Mouse (Mus musculus): Measurements from ENCODE around the gene Kidins220.
A peak's percentile ranks its signal among the peaks of the same experiment; 100 is the strongest.

Gene Kidins220

DNA sequence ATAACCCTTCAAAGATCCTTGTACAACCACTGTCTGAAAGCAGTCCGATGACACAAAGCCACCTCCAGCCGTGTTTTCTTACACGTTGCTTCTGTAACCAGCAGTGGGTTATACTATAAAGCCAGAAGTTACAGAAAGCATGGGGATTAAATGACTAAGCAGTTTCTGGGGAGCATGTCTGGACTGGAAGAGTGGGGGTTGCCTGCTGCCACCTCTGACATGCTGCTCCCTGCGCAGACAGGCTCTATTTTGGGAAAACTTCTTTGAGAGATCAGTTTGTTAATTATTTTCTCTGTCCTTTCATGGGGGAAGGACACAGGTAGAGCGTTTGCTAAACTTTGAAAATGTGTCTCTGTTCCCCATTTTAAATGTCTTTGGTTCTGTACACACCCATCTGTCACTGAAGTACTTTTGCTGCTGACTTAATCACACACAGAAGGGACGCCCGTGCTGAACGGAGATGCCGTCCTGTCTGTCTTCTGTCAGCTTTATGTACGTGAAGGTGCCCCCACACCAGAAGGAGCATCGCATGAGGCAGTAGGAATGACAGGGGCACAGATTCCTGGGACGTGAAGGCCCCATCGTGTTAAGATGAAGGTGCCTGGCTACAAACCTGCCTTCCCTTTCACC lies 11.2 kb upstream of the Kidins220 start:
- no peak for DNase-seq

DNA sequence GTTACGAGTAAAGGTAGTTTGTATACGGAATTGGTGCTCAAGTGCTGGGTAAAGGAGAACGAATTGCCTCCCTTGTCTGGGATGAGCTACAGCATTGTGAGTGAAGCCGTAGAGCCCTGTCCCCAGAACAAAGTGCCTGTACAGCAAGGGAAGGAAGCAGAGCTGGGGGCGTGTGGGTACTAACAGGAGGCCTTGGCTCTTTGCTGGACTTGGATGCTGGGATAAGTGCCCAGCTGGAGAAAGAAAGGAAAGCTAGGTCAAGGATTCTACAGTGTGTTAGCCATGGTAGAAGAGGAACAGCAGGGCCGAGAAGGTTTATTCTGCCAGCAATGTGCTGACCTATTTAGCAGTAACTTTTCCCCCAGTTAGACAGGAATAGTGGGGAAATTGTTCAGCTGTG lies 9.3 kb upstream of the Kidins220 start:
- DNase-seq = no peak

DNA sequence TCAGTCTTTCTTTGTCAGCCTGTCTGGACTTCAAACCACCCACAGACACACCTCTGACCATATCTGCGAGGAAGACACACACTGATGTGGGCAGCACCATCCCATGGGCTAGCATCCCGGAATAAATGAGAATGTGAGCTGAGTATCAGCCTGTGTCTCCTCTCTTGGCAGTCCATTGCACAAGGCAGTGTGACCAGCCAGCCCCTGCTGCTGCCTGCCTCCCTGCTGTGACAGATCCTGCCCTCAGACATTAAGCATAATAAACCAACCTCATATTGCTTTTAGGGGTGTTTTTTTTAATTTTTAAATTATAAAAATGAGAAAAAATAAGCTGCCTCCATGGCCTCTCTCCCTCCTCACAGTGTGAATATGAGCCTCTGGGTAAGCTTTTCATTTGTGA lies 8.7 kb upstream of the Kidins220 start:
- DNase-seq = no peak

DNA sequence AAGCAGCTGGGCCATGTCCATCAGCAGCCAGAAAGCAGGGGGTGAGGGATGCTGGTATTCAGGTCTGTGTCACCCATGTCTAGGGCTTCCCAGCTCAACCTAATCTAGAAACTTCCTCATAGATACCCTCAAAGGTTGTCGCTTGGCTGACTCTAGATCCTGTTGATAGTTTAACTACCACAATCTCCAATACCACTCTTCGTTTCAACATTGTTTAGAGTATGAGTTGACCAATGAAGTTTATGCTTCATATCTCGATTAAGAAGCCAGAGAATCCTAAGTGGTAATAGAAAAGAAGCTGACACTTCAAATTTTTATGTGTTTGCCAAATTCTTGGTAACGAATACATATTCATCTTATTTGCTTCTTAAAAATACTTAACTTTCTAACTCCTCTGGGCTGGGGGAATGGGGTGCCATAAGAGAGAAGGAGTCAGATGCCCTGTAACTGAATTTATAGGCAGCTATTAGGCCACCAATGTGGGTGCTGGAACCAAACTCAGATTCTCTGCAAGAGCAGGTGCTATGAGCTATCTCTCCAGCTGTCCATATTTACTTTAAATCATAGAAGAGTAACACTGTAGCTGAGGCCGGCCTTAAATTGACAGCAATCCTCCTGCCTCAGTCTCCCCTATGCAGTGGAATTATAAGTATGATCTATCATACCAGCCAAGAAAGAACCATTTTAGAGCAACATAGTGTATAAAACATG lies 3.1 kb upstream of the Kidins220 start:
- no peak for DNase-seq

DNA sequence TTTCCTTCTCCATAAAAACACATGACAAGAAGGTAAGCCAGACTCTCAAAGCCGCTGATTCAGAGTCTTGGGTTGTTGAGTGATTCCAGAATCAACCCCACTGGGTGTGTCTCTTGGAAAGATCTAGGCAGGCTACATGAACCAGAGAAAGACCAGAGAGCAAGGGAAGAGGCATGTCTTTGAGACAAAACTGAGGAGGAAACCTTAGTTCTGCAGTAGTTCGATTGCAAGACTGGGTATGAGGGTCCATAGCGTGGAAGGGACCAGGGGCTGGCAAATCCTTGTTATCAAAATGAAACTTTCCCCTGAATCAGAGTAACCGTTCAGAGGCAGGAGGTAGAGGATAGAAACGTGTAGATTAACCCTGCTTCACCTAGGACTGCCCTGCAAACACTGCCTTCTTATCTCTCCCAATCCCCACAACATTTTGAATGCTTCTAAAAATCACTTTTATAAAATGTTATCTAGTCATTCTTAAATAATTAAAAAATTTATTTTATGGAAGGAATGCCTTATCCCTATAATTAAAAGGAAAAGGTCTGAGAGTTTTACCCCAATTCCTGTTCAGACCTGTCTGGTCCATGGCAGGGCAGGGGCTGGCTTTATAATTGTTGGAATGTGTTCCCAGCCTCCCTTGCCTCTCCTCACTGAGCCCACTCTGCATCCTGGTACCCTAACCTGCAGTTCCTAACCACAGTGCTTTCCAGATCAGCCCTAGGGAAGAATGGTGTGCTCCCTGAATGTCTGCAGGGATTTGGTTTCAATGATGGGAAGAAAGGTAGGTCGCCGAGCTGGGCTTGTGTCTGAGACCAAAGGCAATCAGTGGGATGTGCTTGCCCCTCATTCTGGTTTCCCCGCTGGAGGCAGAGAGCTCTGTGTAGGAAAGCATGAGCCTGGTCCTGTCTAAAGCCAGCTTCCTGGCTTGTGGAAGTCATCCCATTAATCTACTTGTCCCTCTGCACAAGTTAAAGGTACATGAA lies 2.1 kb upstream of the Kidins220 start:
- DNase-seq = no peak

DNA sequence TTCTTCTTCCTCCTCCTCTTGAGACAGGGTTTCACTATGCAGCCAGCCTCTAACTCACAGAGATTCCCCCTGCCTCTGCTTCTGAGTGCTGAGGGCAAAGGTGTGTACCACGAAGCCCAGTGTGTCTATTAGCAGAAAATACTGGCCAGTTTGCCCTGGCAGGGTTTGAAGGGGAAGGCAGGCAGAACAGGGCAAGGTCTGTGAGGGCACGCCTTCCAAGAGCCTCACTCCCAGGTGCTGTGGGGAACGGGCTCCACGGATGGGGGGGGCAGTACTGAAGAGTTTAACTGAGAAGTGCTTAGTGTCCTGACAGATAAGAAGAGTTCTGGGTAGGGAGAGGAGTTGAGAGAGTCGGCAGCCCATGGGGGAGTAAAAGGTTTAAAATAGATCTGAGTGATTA lies 1.1 kb upstream of the Kidins220 start:
- DNase-seq = no peak

DNA sequence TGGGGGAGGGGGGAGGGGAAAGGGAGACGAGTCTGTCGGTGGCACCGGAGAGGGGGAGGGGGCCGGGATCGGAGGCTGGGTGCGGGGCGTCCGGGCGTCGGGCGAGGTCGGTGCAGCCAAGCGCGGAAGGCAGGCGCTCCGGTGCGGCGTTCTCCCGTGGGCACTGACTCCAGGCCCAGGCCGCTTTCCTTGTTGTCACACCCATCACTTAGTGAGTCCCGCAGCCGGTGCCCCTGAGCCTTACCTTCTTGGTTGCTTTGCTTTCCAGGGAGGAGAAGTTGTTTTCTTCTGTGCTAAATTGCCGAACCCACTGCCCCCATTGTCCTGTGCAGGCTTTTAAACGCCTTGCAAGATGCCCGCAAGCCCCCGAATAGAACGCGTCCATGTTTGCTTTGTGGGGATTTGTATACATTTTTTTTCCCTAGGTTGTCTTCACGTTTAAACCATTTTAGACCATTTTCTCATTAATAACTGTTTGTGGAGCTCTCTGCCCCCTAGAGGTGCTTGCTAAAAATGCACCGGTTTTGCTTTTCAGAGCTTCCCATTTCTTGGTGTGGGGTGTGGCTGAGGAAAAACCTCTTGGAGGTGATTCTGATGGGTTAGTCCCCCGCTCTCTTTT lies 499 bp downstream of the Kidins220 start:
- peak; percentile 53 for DNase-seq

DNA sequence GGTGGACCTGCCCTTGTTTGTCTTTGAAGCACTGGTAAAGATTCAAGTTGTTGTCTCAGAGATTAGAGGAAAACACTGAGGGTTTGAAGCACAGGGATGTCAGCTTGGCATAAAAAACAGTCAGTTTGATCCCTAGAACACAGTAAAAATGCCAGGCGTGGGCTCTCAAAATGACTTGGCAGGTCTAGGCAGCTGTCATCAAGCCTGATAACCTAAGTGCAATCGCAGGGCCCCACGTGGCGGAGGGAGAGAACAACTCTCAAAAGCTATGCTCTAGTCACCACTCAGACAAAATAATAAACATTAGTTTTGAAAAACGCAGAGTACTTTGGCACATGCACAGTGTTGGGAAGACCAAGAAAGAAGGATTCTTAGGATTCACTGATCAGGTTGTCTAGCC lies 10.5 kb downstream of the Kidins220 start:
- no peak for DNase-seq

DNA sequence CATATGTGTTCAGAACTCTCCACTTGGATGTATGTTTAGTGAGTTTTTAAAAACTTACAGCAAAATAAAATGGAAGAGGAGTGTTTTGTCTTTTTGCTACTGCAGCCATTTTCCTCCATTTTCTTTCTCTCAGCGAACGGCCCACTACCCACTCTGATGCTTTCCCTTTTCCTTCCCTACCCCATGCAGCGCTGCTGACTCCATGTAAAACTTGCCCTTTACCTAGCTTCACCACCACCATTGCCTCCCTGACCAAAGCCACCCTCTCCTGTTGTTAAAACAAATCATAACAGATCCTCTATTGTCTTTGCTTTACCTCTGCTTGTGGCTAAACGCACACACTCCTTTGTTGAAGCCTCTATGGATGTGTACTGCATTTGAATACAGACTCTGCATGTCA lies 20.6 kb downstream of the Kidins220 start:
- no peak for DNase-seq

DNA sequence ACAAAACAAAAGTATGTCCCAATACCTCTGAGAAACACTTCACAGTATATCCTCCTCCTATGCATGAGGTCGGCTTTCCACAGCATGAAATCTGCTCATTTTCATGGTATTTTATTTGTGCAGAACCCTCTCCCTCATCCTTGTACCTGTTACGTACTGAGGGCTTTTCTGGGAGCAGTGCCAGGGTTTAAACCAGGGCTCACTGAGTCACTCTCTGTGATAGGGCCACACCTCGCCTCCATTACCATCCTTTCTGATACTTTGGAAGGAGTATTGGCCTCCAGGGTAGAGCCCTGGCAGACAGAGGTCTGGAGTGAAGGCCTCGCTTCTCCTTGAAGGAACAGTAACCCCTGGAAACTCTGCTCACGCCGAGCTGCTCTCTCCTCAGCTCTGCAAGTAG lies 30.6 kb downstream of the Kidins220 start:
- DNase-seq = no peak

DNA sequence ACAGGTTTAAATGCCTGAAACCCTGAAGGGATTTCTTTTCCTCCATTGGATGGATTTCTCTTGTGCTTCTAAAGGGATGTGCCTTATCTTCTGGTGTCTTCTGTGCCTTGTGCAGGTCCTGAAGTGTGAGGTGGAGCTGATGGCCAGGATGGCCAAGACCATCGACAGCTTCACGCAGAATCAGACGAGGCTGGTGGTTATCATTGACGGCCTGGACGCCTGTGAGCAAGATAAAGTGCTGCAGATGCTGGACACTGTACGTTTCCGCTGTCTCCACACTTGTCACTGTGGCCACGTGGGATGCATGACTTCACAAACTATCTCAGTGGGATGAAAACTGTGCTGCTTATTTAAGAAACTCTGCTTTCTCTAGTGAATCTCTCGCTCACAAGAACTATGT lies 35.2 kb downstream of the Kidins220 start:
- DNase-seq = no peak

DNA sequence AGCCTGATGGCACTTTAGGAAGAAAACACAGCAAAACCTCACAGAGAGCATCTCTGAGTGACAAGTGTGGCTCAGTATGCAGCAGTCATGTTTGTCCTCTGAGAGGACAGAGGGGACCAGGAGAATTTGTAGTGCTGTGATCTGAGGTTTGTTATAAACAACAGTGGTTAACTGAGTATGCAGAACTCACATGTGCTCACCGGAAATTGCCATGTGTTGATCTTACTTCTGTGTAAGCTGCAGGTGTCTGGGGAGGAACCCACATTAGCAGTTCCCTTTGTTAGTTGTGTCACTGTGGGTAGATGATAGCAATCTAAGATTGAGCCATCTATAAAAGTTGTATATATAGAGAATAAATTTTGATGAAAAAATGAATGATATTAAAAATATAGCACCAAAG lies 35.7 kb downstream of the Kidins220 start:
- DNase-seq = no peak

DNA sequence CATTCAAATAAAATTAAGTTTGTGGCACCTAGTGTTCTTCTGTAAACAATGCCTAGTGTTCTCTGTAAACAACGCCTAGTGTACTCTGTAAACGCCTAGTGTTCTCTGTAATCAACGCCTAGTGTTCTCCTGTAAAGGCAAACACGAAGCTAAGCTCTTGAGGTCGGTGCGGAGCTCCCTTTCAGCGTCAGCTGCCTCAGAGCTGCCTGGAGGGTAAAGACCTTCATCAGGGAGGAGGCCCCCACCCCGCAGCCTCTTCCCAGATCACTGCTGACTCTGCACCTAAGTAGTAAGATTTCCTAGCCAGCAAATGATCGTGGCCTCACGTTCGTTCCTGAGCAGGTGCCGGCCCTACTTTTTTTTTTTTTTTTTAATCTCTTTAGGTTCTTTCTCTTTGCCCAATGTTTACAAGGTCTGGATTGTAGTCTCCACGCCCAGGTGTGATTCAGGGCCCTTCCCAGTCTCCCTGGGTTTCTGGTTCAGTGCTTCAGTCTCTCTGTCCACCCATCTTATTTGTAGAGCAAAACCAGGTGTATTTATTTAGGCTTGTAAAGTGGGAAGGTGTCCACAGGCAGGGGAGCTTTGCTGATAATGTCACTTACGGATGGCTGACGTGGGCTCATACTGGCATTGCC lies 37.1 kb downstream of the Kidins220 start:
- no peak for DNase-seq

DNA sequence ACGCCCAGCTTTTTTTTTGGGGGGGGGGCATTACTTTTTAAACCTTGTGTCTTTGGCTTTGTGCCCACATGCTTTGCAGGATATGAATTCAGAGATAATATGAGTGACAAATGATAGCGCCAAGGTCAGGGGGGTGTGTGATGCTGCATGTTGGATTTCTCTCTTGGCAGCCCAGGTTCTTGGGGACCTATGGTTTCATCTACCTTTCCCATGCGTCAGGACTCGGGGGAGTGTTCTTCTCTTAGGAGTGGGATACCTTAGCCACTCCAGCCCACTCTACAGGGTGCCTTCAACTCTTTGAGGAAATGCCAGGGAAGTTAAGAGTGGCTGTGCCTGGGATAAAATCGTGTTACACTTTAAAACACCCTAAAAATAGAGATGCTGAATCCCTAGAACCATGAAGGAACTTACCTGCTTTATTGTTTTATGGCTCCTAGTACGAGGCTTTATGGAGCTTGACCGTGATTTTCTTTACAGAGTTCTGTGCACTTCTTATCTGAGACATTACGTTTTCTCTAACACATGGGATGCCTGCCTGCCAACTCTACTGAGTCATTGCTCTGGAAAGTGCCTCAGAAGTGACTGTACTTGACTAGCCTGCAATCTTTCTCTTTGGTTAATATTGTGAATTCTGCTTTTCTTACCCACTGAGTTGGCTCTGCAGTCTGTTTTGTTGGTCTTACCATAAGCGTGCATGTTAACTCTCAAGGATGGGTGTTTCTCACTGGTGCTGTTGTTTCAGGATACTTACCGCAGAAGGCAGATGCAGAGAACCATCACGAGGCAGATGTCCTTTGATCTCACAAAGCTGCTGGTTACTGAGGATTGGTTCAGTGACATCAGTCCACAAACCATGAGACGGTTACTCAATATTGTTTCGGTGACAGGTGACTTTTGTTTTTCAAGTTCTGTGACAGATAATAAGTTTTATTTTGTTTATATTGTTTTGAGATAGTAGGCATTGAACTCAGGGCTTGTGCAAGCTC lies 38.1 kb downstream of the Kidins220 start:
- DNase-seq = no peak

DNA sequence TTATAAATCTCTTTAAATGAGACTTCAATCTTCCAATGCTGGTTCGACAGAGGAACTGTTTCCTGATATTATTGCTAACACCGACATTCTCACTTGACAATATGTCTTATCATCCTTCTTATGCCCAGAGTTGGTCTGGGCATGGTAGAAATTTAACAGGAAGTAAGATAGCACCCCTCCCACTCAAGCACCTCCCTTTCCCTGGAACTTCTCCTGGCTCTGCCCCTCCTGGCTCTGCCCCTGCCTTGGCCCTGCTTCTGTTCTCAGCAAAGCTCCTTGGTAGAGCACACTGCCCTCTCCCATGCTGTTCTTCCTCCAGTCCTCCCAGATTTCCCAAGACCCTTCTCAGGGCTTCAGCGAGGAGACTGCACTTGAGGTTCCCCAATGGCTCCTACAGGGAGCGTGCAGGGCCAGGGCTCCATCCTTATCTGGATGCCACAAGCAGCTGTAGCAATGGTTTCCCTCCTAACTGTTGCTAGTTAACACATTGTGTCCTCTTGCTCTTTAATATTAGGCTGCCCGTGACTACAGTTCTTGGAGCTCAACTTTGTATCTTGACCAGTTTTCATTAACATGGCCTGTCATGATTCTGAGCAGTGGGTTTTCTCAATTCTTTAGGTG lies 39.7 kb downstream of the Kidins220 start:
- no peak for DNase-seq

DNA sequence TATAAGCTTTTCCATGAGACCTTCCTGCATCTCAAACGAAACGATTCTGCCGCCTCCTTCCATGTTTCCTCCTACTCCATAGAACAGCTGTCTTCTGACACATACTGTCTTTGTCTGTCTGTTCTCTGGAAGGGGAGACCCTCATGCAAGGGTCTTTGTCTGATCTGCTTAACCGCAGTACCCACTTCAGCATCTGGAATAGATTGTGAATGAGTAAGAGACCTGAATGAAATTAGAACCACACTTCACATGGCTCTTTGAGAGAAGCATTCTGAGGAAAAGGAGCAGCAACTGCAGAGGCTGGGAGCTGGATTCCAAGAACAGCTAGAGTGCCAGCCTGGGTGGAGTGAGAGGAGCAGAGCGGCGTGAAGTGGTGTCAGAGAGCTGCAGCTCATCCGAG lies 40.2 kb downstream of the Kidins220 start:
- no peak for DNase-seq

DNA sequence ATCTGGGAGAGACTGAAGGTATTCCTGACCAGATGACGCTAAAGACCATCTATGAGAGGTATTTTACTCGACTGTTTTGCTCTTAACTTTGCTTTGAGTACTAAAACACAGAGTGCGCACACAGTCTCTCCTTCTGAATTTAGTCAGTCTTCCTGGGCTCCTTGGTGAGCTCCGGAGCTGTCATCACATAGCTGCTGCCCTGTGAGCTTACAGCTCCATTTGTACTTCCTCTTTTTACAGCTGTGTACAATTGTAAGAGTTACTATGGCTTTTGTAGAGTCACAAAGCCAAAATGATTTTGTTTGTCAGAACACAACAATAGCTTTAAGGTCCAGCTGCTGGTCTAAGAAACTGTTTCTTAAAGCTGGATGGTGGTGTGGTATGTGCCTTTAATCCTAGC lies 42.3 kb downstream of the Kidins220 start:
- no peak for DNase-seq

DNA sequence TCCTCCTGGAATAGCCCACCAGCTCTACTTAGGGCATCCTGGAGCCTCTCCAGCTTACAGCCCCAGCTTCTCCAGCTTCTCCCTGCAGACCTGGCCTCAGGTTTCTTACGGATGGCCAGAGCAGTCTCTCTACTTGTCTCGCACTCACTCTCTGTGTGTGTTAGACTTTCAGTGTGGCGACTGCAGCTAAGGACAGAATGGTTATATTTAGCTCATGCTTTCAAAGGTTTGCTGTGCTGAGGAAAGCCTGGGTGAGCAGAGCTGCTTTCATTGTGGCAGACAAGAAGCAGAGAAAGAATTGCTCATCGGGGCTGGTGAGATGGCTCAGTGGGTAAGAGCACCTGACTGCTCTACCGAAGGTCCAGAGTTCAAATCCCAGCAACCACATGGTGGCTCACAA lies 46.3 kb downstream of the Kidins220 start:
- DNase-seq = no peak

DNA sequence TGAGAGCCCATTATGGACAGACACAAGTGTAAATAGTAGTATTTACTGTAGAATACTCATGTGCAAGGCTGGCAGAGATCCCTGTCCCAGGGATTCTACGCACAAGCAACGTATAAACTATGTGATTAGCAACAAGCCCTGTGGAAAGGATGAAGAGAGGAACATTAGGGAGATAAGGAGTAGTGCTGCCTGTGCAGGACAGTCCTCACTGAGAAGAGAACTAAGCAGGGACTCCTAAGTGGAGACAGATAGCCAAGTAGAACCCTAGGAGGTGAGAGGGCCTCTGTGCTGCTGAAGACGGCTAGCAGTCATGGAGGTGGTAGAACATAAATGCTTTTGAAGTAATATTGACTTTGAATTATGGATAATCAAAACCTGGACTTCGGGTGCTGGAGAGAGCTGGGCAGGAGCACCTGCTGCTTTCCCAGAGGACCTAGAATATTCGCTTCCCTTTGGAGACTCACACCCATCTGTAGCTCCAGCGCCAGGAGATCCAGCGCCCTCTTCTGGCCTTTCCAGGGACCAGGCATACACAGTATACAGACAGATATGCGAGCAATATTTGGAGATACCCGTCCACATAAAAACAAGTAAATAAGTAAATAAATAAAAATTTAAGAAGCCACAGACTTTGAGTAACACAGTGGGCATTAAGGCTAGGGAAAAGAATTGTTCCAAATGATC lies 50.3 kb downstream of the Kidins220 start:
- DNase-seq = peak; percentile 46

DNA sequence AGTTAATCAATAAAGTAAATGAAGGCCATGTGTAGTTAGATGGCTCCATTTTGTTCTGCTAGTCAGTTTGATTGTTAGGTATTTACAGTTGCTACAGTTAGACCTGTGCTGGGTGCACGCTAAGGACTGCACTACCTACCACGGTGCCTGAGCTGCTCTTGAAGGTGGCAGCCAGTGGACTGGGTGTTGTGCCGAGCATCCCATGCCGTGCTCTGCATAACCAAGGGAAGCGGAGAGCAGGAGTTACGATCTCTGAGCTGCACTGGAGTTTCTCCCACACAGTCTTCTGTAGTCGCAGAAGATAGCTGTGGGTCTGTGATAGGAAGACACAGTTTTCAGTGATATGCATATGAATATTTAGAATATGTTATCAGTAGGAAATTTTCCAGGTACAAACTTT lies 51.6 kb downstream of the Kidins220 start:
- DNase-seq = no peak
